Mouse (Mus musculus): ENCODE measurements at regions not wholly inside any gene's neighbourhood (a gene's known extent, or its start where the extent isn't known, plus 50 kb on each side); places are given as distances from the start of the nearest gene placed in this dataset.

DNA sequence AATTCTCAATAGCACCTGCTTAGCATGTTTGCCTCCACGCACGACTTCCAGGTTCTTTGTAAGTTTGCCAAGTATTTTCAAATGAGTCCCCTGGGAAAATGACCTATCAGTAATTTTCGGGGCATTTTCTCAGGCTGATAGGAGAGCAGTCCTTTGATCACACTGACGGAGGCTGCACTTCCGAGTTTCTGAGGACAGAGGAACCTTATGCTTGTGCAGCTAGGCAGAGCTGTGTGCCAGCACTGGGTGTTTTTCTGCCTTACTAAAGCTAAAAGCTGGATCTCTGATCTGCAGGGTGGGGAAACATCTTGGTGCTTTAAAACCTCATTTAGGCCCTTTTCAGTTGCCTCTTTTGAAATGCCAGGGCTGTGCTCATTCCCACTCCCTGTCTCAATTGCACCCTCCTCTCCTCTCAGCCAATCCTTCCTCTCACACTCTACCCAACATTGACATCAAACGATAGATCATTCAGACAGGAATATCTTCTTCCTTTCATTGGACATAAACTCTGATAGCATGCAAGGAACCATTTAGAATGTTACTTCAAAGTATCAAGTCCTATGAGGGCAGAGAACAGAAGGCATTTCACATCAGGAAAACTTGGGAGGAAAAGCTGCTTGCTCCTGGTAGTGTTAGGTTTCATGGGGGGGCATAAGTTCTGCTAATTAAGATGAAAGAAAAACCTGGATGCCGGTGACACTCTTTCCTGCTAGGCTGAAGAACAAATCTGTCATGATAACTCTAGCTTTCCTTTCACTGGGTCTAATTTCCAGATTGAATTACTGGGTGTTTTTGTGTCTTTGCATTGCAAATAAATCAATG lies 95.3 kb downstream of the Lurap1l start:
- in situ Hi-C loops (cut with MboI, MseI), result no loop called here

DNA sequence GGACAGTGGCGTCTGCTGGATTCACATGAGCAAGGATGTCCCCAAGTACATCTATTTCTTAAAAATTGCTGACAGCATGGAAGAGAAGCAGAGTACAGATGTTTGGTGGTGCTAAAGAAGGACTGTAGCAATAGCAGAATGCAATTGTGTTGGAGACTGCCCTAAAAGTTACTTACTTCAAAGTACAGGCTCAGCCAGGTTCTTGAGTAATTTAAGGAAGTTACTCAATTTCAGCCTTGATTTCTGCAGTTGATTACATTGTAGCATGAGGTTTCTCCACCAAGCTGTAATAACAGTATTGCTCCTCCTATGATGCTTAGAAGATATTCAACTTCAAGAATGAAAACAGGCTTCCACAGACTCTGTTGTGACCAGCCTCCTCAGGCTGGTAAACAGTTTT lies 96.1 kb downstream of the Lurap1l start:
- in situ Hi-C loops (cut with MboI, MseI), result no loop called here

DNA sequence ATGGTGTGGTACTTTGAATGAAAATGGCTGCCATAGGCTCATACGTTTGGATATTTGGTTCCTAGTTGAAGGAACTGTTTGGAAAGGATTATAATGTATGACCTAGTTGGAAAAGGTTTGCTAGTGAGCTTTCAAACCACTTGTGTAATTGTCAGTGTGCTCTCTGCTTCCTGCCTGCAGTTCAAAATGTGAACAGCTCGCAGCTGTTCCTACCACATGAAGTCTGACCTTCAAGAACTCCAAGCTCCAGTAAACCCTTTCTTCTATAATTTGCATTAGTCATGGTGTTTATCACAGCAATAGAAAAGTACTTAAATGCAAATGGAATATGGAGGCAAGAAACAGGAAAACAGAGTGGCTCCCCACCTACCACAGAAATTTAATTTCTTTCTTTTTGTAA lies 111.4 kb downstream of the Lurap1l start:
- in situ Hi-C loops (cut with MboI, MseI), result no loop called here

GRCm38 (mm10) chr4:81023436-81023983 lies 113.1 kb downstream of the Lurap1l start:
- in situ Hi-C loops (cut with MboI, MseI), result no loop called here

DNA sequence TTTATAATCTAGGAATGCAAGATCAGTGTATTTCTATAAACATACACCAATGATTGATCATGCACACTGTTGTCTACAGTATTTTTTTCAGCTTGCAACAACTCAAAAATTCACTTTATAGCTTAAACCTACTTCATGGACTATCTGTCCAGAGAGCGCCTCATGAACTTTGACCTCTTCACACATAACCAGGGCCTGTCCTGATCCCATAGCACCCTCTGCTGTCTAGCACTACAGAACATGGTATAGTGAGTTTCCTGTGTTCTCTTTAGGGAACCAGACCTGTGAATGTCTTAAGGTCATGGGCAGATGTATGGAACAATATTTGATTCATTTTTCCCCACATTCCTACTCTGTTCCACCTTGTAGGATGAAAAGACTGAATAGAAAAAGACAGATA lies 117.1 kb downstream of the Lurap1l start:
- in situ Hi-C loops (cut with MboI, MseI), result no loop called here

DNA sequence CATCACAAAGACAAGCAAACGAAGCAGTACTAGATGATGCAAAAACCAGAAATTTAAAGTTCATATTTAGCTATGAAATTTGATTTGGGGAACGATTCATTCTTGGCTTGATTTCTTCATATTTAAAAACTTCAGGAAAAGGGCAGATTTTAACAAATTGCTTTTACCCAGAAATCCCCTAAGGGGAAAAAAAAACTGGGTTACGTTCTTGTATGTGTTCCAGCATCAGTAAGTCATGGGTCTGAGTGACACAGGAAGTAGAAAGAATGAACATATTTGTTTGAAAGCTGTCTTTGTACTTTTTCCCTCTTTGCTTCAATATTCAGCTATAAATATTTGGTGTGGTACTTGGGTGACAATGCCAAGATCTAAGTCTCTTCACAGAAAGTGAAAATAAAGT lies 120.2 kb downstream of the Lurap1l start:
- in situ Hi-C loops (cut with MboI, MseI), result no loop called here

DNA sequence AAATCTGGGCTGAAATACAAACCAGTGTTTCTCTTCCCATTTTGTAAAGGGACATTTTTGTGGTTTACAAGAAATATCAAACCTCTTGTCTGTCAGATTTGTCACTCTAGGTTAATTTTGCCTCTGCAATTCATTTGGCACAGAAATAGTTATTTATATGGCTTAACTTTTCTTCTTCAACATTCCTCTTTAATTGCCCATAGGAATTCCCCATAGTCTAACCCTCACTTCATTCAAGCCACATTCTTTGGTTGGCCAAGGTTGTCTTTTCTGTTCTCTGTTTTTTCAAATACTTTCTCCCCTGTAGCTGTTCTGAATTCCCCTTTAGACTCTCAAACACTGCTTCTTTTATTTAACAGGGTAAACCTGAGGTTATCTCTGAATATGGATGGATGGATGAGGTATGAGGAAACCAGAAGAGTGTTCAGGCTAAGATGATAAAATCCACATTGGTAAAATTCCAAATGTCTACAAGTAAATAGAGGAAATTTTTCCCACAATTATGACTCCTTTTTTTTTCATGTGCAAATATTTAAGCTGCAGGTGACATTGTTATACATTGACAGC lies 127.0 kb downstream of the Lurap1l start:
- in situ Hi-C loops (cut with MboI, MseI), result no loop called here

DNA sequence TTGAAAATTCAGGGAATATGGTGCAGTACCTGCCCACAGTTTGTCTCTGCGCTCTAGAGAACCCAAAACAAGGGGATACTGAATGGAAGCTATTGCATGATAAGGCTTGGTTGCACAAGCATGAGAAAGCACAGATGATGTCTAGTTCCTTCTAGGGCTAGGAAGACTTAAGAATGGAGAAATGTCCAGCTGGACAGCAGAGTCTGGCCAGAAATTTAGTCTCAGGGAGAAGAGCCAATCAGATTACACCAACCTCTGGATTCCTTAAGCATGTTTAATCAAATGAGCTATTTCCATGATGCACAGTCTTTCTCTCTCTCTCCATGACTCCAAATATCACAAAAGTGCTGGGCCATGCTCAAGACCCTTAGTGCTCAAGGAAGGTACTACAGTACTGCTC lies 147.8 kb downstream of the Lurap1l start:
- in situ Hi-C loops (cut with MboI, MseI), result no loop called here

- in situ Hi-C loops (cut with MboI, MseI), result no loop called here
These were observed 148.4 kb downstream of the Lurap1l start for GRCm38 (mm10) chr4:81058809-81059208.

DNA sequence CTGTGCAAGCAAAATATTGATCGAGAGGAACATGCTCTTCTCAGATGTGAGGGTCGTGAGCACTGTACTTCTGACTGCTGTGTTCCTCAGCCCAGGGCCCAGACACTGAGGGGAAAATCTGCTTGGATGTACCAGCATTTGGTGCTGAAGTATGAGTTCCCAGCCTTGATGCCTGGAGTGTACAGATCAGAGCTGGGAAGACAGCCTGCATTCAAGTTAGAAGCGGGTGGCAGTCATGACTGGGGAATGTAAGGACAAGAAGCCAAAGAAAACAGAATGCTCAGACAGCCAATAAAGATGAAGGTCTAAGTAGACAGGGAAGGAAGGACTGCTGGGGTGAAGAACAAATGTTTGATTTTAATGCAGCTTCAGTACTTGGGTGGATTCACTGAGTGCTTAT lies 148.9 kb downstream of the Lurap1l start:
- in situ Hi-C loops (cut with MboI, MseI), result no loop called here

DNA sequence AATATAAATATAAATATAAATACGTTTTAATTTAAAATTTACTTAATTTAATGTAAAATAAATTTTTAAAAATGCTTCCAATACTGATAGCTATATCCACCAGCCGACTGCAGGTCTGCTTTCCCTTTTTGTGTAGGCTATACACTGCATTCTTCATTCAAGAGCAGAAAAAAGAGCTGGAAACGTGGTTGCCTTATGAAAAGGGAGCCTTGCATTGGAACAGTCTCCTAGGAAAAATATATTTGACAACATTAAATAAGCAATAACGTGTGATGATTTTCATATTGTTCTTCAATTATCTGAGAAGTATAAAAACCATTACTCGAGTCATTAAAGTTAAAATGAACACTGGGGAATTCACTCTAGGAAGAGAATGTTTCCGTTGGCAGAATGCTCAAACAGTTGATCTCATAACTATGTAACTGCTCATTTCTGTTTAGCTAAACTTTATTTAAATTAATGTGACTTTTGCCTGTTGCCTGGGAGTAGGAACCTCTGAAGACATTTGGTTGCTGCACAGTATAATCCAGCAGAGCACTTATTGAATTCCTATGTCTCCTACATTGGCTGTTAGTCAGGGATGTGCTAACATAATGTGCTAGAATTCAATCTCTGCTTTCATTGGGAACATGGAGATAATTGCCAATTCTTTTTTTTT lies 172.0 kb downstream of the Lurap1l start:
- in situ Hi-C loops (cut with MboI, MseI), result no loop called here

GRCm38 (mm10) chr4:81085188-81085587 lies 174.7 kb downstream of the Lurap1l start:
- in situ Hi-C loops (cut with MboI, MseI), result no loop called here

- in situ Hi-C loops (cut with MboI, MseI), result no loop called here
These were observed 186.1 kb downstream of the Lurap1l start for GRCm38 (mm10) chr4:81096581-81096980.

DNA sequence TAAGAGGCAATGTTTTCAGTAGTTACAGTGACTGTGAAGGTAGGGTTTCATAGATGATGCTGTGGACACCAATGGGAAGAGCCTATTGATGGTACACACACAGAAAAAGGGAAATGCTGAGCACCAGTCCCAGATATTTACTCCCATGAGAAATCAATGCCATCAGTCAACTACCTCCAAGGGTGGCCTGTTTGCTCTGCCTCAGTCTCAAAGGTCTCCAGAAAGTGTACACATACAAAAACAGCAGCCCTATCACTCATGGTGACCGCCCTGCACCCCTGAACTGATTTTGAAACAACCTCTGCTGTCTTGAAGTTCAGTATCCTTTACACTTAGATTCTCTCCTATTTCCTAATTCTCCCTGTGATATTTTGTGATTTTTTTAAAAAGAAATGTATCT lies 187.2 kb downstream of the Lurap1l start:
- in situ Hi-C loops (cut with MboI, MseI), result no loop called here

DNA sequence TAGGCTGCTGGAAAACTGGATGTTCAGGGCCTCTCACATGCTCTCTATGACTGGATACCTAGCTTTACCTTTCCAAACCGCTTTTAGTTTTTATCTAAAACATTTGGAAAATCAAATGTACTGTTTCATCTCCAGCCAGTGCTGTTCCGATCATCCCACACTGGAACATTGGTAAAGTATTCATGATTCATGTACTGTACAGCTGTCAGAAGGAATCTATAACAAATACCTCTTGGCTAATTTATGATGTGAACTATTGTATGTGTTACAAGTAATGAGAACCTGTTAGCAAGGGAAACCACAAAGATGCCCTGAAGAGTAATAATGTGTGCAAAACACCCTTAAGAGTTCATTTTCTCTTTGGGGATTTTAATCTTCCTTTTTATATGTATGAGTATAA lies 190.6 kb downstream of the Lurap1l start:
- in situ Hi-C loops (cut with MboI, MseI), result no loop called here

- in situ Hi-C loops (cut with MboI, MseI), result no loop called here
These were observed 200.9 kb downstream of the Lurap1l start for GRCm38 (mm10) chr4:81111307-81111706.

GRCm38 (mm10) chr4:81116411-81116810 lies 206.0 kb downstream of the Lurap1l start:
- in situ Hi-C loops (cut with MboI, MseI), result no loop called here

DNA sequence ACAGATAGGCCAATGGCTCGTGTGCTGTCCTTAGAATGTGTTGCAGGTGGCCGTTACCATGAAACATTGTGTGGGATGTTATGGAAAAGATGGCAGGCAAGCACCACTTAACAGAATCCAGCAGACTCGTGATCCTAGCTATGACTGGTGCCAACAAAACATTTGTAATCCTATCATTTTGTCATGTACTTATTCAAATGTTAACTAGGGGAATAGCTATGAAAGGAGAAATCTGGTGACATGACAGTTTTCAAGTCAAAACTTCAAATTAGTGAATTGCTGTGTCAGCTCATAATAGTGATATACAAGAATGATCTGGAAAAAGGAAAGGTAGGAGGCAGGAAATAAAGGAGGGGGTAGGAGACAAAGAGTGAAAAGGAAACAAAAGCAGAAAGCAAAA lies 213.7 kb downstream of the Lurap1l start:
- in situ Hi-C loops (cut with MboI, MseI), result no loop called here

DNA sequence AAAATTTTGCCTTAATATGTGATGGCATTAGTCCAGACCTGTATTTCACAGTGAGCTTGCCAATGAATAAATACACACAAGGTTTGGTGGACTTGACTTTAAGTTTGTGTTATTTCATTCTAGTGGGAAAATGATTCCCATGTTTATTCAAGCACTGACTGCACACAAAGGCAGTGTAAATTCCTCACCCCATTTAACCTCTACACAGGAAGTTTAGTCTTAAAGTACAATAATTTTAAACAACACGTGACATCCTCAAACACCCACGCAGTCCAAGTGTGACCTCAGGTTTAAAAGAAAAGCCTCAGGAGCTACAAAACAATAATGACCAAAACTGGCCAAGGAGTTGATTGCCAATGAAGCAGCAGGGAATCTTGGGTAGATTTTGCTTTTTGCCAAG lies 219.4 kb downstream of the Lurap1l start:
- in situ Hi-C loops (cut with MboI, MseI), result no loop called here

DNA sequence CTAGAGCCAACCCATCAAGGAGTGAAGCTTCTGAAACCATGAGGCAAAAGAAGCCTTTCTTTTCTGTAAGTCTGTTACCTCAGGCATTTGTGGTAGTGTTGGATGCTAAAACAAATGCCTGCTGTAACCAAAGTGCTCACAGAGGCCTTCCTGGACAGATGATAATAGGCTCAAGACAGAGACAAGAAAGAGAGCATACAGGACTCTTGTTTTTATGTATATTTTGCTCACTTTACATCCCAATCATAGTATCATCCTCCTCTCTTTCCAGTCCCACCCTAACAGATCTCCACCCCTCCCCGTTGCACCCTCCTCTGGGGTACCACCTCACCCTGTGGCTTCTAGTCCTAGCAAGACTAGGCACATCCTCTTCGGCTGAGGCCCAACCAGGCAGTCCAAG lies 262.7 kb downstream of the Lurap1l start:
- in situ Hi-C loops (cut with MboI, MseI), result loop anchor here (10.0 kb wide), 1 partner anchor 1372 kb away; no protein-coding TSS in a partner anchor

DNA sequence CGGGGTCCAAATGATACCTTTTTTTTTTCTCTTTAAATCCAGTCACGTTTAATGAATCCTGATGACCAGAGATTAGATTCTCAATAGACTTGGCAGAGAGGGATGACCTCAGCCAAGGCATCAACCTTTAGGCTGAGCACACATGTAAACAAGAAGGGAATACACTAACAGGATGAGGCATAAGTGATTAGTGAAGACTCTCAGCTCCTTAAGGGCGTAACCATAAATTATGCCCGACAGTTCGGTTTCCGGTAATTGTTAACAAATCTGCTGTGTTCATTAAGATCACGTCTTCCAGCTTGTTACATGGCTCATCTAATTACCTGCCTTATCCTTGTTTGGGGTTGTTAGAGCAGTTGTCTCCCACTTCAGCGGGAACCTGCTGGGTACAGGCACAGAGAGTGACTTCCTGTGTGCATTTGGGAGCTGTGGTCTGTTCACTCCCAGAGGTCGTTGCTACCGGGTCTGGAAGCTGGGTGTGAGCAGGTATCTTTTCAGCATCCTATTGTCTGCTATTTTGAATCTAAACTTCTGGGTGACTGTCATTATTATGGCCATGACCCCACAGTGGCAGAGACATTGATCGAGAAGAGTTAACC lies 265.1 kb downstream of the Mpdz start:
- in situ Hi-C loops (cut with MboI, MseI), result loop anchor here (10.0 to 25.0 kb wide), 2 partner anchors 840 to 1367 kb away; no protein-coding TSS in a partner anchor
